Mouse (Mus musculus) frontal cortex, adult 2 months (tissue): ENCODE results near the gene Rab21. TPM values are rescaled to one million over a fixed set of nuclear protein-coding genes. Genes with fewer than 3 reads are reported as not detected.
"Not testable (repeated sequence)": the region's sequence is repeated elsewhere in the genome, so short reads cannot be mapped to it uniquely, and the experiment has no call there.

ENCODE experiments used
- DNase-seq, 2 experiments: peaks; one replicate each; pipeline ENCODE4 v3.0.0; 2022; ENCODE audit warnings: low spot score in 1 of 2; ENCODE audit errors: extremely low spot score in 1 of 2
- polyA plus RNA-seq: library from polyadenylated mRNA; depleted of rRNA; stranded (reverse); fragments of >200 nt; gene quantifications from 2 replicates; pipeline ENCODE4 v1.2.3, GENCODE M21; 2012

Rab21 gene
- polyA plus RNA-seq, 1 experiment: 43.9 TPM

DNA sequence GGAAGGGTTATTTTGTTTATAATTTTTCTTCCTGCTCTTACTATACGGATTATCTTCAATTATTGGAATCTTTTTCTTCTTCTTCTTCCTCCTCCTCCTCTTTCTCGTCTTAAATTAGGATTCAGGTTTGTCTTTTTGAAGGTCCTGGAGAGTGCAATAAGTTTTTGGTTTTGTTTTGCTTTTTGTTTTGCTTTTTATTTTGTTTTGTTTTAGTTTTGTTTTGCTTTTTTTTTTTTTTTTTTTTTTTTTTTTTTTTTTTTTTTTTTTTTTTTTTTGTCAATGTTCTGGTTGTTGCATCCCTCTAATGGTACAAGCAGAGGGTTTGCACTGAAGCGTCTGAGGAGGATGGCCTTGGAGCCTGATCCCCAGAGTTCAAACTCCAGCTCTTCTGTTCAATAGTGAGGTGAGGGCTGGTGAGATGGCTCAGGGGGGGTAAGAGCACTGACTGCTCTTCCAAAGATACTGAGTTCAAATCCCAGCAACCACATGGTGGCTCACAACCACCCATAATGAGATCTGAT is 13.7 kb upstream of the Rab21 start:
- DNase-seq: no peak

DNA sequence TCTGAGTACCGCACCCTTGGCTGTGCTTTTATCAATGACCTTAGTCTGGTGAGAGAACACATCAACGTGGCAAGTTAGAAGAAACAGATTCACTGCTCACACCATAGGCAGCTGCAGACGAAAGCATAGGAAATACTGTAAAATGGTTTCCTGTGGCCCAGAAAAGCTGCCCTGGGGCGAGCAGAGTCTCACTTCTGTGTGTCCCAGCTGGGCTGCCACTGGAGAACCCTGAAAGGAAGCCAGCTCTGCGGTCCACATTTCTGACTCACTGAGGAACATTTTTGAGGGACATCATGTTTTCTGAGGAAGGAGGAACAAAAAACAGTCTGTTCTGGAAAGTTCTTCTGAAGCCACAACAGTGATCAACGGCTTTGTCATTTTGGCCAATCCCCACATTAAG is 13.1 kb upstream of the Rab21 start:
- DNase-seq: no peak

DNA sequence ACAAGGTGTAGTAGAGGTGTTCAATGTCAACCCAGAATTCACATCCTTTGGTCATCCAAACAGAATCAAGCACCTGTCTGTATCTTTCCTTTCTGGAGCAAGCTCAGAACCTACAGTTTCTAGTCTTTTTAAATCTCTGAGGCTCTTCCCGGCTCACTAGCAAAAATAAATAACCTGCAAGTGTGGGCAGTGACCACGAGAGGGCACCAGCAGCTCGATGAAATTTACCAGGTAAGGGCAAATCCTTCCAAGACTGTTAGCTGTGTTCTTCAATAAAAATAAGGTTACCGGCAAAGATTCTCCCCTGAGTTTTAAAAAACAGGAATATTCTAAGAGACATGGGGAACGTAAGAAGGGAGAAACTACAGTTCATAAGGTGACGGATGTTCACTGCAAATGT is 7.9 kb upstream of the Rab21 start:
- DNase-seq: peak; percentile 22 to 86

DNA sequence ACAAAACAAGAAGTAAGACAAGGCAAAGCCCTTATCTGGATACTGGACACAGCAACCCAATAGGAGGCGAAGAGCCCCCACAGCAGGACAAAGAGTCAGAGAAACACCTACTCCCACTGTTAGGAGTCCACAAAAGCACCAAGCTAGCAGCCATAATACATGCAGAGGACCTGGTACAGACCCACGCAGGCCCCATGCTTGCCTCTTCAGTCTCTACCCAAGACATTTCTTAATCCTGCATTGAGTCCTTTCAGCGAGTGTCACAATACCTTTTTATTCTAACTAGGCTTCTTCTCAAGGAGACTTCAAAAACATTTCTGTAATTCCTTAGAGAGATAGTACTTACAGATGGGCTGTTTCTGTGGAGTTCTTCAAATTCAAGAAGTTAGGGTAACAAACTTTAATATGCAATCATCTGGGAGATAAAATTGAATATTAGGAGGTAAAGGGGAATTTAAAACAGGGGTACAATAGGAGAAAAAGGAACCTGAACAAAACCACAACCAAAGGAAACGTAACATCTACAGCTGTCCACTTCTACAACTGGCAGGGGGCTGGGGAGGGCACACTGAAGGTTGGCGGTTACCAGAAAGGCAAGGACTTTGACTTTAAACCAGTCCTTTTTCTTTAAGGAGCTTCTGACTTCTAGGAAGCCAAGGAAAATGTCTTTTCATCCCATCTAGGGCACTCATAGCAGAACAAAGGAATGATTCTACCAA is 6.1 kb upstream of the Rab21 start:
- DNase-seq: no peak

DNA sequence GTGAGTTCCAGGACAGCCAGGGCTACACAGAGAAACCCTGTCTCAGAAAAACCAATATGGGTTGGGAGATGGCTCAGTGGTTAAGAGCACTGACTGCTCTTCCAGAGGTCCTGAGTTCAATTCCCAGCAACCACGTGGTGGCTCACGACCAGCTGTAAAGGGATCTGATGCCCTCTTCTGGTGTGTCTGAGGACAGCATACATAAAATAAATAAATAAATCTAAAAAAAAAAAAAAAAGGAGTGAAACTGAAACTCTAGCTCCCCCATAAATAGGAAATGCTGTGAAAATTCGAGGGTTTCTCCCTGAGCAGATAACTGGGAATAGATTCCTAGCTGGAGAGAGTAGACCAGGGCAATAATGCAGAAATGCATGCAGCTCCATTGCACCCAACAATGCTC is 3.0 kb upstream of the Rab21 start:
- DNase-seq: not testable (repeated sequence)

DNA sequence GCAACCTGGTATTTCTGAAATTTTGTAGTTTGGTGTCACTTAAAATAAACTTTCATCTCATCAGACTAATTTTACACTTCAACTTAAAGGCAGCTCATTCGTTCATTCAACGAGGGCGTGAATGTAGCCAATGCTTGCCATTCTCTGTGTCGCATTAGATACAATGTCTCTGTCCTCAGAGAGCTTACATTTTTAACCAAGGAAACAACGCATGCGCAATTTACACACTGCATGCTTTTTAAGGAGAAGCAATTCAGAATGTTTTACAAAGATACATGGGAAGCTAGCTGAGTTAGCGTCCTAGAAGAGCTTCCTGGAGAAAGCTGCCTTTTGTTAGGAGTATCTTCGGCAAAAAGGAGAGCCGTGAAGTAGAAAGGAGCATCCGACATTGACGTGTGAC is 919 bp upstream of the Rab21 start:
- peak in 1 of 2 experiments; percentile 57 for DNase-seq

DNA sequence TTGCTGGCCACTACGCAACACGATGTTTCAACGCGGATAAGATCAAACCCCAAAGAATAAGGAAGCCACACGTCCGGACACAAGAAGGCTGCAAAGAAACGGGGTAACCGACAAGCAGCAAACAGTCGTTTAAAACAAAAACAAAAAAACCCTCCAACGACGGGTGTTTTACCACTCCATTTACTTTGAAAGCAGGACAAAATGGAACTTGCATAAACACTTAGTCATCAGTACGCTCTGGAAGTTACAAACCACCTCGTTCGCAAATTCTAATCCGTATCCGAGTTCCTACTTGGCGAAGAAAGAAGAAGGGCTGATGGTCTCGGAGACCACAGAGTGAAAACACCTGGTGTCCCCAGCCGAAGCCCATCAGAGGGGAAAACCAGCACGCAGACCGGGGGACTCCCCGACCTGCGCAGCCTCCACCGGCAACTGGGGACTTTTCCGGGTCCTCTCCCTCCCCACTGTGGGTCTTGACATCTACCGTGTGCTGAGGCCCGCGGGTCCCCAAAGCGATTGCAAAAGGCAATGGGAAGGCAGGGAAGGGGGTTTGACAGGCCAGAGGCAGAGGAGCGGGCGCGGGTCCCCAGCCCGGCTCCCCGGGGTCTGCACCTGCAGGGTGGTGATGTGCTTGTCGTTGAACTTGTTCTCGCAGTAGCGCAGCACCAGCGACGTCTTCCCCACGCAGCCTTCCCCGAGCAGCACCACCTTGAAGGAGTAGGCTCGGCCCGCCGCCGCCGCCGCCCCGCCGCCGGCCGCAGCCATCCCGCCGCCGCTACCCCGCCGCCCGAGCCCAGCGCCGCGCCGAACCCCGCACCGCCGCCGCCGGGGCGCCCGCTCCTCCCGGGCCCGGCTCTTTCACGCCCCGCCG is 577 bp downstream of the Rab21 start:
- DNase-seq: peak in 1 of 2 experiments; percentile 33

DNA sequence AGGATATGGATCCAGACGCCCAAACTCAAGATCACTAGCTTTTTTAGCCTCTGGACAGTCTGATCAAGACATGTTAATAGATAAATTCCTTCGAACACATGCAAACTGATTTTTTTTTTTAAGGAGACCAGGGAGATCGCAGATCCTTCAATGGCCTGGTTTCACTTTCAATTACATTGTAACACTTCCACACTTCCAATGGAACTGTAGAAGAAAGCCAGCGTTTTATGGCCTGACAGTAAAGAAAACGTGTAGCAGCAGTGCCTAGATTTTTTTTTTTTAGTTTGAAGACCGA is 1.2 kb downstream of the Rab21 start:
- DNase-seq: no peak

DNA sequence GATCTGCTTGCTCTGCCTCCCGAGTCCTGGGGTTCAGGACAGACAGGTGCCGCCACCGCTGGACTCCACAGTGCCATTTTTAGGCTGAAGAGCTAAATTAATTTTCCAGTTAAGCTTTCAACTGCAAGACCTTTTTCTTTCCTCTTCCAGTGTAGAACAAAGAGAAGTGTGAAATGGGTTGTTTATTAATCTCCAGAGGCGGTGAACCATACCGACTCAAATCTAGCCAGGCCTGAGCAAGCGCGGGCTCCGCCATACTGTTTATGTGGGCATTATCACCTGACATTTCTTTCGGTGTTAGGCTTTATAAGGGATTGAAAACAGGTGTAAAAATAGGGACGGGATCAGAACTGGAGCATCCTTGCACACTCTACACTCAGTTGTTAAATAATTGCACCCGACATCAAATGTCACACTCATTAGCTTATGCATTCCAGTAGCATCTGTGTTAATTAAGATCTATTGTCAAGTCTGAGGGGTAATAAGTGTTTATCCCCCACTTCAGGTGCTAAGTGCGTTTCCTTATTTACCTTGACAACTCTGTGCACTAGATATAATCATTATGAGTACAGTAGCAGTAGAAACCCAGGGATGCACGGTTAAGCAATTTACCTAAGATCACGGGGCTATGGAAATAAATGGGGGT is 1.6 kb downstream of the Rab21 start:
- no peak for DNase-seq

DNA sequence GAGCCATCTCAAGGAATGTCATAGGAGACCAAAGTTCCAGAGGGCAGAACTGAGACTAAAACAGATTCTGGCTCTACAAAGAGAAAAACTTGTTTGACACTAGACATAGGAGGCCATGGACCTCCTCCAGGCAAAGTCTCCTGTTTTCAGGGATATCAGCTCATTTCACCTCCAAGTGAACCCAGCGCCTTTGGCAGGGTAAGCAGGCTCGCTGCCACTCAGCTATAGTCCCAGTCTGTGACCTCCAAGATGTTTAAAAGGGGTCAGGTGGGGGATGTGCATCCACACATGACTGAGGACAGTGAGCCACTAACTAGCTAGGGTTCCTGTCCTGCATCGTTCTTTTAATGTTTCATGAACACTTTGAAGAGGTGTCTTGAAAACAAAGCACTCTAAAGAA is 2.7 kb downstream of the Rab21 start:
- no peak for DNase-seq

DNA sequence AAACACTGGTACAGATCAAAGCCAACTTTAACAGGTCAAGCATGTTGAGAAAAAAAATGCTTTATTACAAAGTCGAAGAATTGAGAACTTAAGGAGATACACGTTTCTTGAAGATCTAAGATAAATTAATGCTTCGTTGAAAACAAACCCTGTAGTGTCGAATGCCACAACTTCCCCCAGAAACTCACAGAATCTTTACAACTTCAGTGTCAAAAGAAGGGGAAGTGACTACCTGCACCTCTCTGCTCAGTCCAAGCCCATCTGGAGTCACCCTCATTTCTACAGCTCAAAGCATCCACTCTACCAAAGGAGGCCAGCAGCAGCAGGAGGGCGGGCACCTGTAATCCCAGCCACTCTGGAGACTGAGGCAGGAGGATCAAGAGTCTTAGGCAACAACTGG is 3.2 kb downstream of the Rab21 start:
- DNase-seq: no peak

DNA sequence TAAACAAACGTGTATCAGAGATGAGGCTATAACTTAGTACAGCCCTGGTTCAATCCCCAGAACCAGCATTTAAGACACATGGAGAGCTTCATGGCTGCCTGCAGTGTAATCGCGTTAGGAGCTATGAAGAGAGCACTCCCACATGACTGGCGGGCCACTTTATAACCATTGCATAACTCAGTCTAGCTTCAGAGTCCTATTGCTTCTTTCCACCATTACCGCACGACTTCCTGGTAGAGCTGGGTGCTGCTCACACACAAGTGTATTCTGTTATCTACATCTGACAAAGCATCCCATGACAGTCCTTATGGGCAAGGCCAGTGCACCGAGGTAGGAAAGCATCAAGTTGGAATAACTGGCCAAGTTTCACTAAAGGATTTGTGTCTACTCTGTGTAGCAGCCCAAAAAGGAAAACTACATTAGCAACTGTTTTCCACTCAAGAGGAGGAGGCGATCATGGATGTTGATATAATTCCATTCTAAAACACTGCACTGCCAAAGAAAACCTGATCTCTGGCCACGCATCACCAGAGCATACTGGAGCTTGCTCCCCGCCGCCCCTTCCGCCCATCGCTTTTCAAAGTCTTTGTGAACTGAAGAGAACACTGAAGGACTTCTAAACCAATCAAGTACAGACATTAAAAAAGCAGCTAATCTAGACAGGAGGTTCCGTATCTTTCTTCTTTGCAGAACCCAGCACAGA is 4.0 kb downstream of the Rab21 start:
- DNase-seq: no peak

DNA sequence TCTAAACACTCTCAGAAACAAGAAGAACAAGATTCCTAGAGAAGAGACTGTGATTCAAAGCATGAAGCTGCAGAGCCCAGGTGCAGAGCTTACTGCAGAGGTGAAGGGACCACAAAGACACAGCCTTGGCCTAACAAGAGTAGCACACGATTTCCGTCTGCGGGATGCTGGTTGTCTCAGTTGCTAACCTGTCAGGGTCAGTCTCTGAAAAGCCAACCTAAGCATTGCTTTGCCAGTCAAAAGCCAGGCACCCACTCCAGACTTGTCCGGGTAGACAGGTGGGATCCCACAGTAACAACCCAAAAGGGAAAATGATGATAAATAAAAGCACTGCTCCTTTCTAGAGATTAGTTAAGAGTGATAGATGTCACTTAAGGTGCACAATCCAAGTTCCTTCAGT is 6.2 kb downstream of the Rab21 start:
- DNase-seq: no peak

DNA sequence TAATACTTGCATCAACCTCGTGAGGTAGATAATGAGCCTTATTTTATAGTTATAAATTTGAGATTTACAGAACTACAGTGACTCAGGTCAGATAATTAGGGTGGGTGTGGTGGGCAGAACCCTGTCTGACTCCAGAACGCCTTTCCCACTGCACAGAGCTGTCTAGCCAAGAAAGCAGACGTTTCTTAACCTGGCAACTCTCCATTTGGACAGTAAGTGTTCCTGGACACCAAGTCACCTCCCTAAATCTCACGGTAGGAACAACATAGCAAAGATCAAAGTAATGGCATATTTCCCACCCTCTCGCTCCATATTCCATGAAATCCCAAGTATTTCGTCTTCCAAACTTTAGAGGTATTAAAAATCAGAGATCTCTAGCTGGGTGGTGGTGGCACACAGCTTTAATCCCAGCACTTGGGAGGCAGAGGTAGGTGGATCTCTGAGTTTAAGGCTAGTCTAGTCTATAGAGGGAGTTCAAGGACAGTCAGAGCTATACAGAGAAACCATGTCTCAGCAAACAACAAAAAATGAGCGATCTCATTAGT is 8.0 kb downstream of the Rab21 start:
- DNase-seq: no peak

DNA sequence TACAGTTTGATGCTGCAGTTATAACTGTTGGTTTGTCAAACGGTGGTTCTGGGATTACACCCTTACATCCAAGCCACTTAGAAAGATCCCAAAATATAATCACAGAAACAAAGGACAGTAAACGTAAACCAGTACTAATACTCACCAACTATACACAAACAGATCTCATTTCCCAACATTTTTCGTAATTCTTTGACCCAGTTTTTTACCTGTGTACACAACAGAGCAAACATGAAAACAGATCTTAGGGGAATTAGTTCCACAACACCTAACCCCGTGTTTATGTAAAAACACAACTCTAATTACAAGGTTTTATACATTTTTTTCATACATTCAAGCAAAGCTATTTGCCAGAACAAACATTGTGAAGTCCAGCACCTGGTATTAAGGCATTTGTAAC is 16.7 kb downstream of the Rab21 start:
- no peak for DNase-seq

DNA sequence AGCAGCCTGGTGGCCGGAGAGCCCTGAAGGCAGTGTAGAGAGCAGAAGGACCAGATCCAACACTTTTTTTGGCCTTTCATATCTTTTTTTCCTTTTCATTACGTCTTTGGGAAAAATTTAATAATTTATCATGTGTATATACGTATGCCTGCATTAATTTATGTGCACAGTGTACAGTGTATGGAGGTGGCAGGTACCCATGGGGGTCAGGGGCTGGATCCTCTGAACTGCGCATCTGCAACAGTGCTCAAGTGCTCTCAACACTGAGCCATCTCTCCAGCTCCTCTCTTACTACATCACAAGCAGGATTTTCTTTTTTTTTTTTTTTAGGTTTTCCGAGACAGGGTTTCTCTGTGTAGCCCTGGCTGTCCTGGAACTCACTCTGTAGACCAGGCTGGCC is 17.8 kb downstream of the Rab21 start:
- DNase-seq: no peak

DNA sequence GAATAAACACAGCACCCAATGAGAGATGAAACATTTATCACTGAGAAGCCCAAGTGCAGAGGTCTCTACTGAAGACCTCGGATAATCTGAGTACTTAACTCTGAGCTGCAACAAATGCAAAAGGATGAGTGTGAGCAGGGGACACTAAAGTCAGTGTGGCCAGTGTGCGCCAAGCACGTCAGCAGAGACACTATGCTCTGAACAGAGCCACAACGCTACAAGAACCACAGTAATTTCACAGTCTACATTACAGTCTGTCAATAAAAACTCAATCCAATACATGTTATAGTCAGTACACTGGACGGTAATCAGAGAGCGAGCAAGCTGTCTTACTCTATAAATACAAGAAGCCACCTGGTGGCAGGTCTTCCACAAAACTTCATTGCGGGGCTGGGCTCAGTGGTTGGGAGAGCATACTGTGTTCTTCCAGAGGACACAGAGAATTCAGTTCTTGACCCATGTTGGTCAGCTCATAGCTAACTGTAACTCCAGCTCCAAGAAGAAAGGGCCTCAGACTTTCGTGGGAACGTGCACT is 18.9 kb downstream of the Rab21 start:
- DNase-seq: no peak

DNA sequence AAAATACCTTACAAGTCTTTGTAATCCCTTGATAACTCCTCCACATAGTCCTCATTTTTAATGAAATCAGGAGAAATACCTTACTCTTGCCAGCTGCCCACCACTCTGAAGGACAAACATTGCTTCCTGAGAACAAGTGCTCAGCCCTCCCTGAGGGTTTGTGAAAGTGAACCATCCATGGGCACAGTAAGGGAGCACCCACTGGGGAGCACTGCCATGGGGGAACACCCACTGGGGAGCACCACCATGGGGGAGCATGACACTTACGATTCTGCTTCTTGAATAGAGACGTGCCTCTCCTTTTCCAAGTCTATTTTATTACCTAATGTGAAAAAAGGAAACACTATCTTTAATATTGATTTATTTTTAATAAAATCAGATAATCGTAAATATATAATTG is 20.2 kb downstream of the Rab21 start:
- DNase-seq: no peak

DNA sequence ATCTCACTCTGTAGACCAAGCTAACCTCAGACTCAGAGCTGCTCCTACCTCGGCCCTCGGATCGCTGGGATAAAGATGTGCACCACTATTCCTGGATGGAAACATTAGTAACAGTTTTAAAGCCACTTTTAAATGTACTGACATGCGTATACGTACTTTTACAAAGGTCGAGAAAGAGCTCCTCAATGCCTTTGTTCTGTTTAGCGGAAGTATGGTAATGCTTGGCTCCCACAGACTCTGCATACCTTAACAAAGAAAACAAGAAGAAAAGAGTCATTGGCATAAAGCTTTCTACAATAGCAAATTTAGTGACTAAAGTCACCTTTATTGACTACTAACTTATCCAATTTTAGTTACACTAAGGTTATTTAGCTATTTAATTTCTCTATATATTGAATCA is 20.7 kb downstream of the Rab21 start:
- DNase-seq: no peak

DNA sequence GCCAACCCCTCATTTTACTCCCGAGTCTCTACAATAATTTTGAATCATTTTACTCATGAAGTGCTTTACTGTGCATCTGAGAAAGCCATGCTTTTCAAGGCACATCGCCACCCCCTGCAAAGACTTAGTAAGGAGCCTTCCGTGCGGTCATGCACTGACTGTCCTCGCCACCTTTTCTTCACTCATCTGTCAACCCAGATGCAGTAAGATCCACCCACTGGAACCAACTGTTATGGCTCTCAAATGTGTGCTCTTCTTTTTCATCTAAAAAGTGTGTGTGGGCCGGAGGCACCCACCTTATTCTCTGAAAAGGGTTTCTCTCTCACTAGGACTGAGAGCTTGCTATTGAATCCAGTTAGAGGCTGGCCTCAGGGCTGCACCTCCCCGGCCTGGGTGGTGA is 21.4 kb downstream of the Rab21 start:
- DNase-seq: peak in 1 of 2 experiments; percentile 47
